Mouse (Mus musculus) MEL-GATA-1-ER (cell line): ENCODE data around the gene Gm3095.
"Not testable (repeated sequence)": the region's sequence is repeated elsewhere in the genome, so short reads cannot be mapped to it uniquely, and the experiment has no call there.

Source experiments
- DNase-seq: peaks from one replicate; pipeline ENCODE4 v3.0.0-alpha.2; 2012; ENCODE audit warnings: low read depth; ENCODE audit errors: extremely low read depth

Gene Gm3095

GRCm38 (mm10) chr14:3963247-3963646, at the start of gene Gm3095:
TSS of gene Gm3095 (plus strand) at chr14:3963547.
- not testable (repeated sequence) for DNase-seq

- not testable (repeated sequence) for DNase-seq
These were observed 31.9 kb upstream of the Gm3095 start, which contains the start of gene Gm3029 for GRCm38 (mm10) chr14:3931456-3931855. TSS of gene Gm3029 (plus strand) at chr14:3931756.

GRCm38 (mm10) chr14:3998094-3998493, 34.7 kb downstream of the Gm3095 start, which contains the start of gene Gm3099:
TSS of gene Gm3099 (plus strand) at chr14:3998394.
- DNase-seq, result not testable (repeated sequence)
